Mouse (Mus musculus): ENCODE results near the gene Zfyve28.

- TF ChIP-seq CTCF (IDR thresholded peaks at IDR 0.05; ENCODE audit: low read depth): no peak
- no peak for TF ChIP-seq EP300 (IDR thresholded peaks at IDR 0.05; ENCODE audit: low read depth)
Observed at GRCm38 (mm10) chr5:34246443-34246842, 41.8 kb downstream of the Zfyve28 start.

Data from heart, postnatal 0 days (tissue).